Mouse (Mus musculus): ENCODE data around the gene Prkx. TPM values are rescaled to one million over a fixed set of nuclear protein-coding genes. Genes with fewer than 3 reads are reported as not detected.

Gene Prkx
- total RNA-seq (2023), result 10 to 100 TPM; 71.1 to 72.3 TPM

DNA sequence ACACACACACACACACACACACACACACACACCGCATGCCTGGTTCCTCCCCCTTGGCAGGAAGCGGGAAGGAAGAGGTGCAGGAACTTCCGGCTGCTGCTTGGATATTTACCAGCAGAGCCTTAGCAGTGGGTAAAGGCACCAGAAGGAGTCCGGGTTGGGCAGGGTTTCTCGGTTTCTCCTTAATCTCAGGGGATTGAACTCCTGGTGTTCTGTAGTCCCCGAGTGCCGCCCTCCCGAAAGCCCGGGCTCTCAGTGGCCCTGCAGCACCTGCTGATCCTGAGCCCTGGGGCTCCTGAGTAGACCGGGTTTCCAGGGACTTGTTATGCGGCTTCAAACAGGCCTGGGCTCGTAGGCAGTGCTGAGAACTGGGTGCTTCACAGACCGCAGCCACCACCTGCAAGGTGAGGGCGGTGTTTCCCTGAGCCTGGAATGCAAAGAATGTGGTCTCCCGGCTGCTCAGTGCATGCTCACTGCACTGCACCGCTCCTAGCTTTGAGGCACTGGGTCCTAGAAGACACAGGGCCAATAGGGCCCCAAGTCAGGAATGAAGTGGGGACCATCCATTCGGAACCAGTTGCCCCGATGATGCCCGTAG, at the start of gene Prkx:
TSS of gene Prkx (minus strand) at position 41 of the 598 bp plus-strand sequence.

Other genes with a start within 250 kb of the Prkx start
- not detected for gene Pbsn, start 57.3 kb upstream of the Prkx start, total RNA-seq (2023)
- gene Gm14744, start 68.5 kb upstream of the Prkx start, total RNA-seq (2023), result not detected
- gene 5430402E10Rik, start 128.8 kb upstream of the Prkx start, total RNA-seq (2023), result not detected

Measured in monocyte, adult 59 days (primary cell).